ENCODE assay signal across 7 mouse cellular contexts in genomic region chr5:121601547-121602299, GRCm38 (mm10). TPM values are rescaled to one million over a fixed set of nuclear protein-coding genes. Genes with fewer than 3 reads are reported as not detected.
DNase-seq lines count a peak whose midpoint lies in the region; ATAC-seq and TF ChIP-seq lines count a peak whose summit lies in the region.

No protein-coding gene starts in this region.

- peak; percentile 75 for DNase-seq in T-cell, adult 2 months (ENCODE audit: low spot score)
- peak; percentile 89 to 90 for DNase-seq in cerebellum, adult 18-20 months
- peak; percentile 56 to 85 for DNase-seq in frontal cortex, postnatal 14 days (ENCODE audit: low spot score in 2 of 2)
- DNase-seq in hindbrain, postnatal 0 days (ENCODE audit: low spot score), result peak; percentile 92
- DNase-seq in left cerebral cortex, adult 18-20 months (ENCODE audit: low spot score in 2 of 2), result peak; percentile 90 to 95
- peak; percentile 78 to 93 for DNase-seq in spleen, adult 18-20 months

- H3K4me2 ChIP-seq in hindbrain, postnatal 0 days (ENCODE audit: low read depth, low read length), result no peak overlapping the region

- no peak overlapping the region for H3K27ac ChIP-seq in hindbrain, postnatal 0 days

- TF ChIP-seq CTCF in hindbrain, postnatal 0 days (IDR thresholded peaks at IDR 0.05; ENCODE audit: low read depth), result peak; percentile 93

- H3K4me3 ChIP-seq in hindbrain, postnatal 0 days (ENCODE audit: low read length), result no peak overlapping the region

- H3K4me1 ChIP-seq in hindbrain, postnatal 0 days (ENCODE audit: insufficient read depth, low read length), result no peaks in the 10 kb centered on the region

- 38% methylated on average over 9 of the region's 9 CpGs for WGBS in hindbrain, postnatal 0 days

- no peaks in the 10 kb centered on the region for H3K36me3 ChIP-seq in hindbrain, postnatal 0 days (ENCODE audit: insufficient read depth, low read length)

- H3K9ac ChIP-seq in hindbrain, postnatal 0 days (replicated peaks; ENCODE audit: low read length), result no peak overlapping the region

- peak; percentile 76; the same call in 1 of the 2 replicates for ATAC-seq in hindbrain, postnatal 0 days
- ATAC-seq in megakaryocyte, adult 5-6 weeks (ENCODE audit: poor library complexity, severe bottlenecking), result peak; percentile 94

- no peaks in the 10 kb centered on the region for H3K9me3 ChIP-seq in hindbrain, postnatal 0 days (ENCODE audit: low read length)

- H3K27me3 ChIP-seq in hindbrain, postnatal 0 days (ENCODE audit: insufficient read depth, low read length), result no peaks in the 10 kb centered on the region

RNA-seq across cellular contexts. Expression of gene Aldh2, which starts 8.1 kb away (rescaled TPM):
- total RNA-seq in hindbrain, postnatal 0 days (2014; rRNA removed), result 87.7 and 106 TPM in 2 replicates
- 150 and 157 TPM in 2 replicates for polyA plus RNA-seq in hindbrain, postnatal 0 days (2015; fragmentation: Nextera tagmentation; extraction: Ambion mirVana)
- 100 to 1,000 TPM; 128 to 130 TPM for total RNA-seq in left cerebral cortex, adult 18-20 months (2021)
- total RNA-seq in megakaryocyte, adult 5-6 weeks (2015), result 137 and 142 TPM in 2 replicates
- total RNA-seq in megakaryocyte, adult 5-6 weeks (2017), result 505 and 509 TPM in 2 replicates

RNA-seq across cellular contexts. Expression of gene Acad12, which starts 17.0 kb away (rescaled TPM):
- total RNA-seq in hindbrain, postnatal 0 days (2014; rRNA removed), result 1.7 and 3.7 TPM in 2 replicates
- 1.6 and 2.2 TPM in 2 replicates for polyA plus RNA-seq in hindbrain, postnatal 0 days (2015; fragmentation: Nextera tagmentation; extraction: Ambion mirVana)
- total RNA-seq in left cerebral cortex, adult 18-20 months (2021), result 1 to 10 TPM; 6.0 to 6.2 TPM
- total RNA-seq in megakaryocyte, adult 5-6 weeks (2015), result 1.1 and 5.4 TPM in 2 replicates
- total RNA-seq in megakaryocyte, adult 5-6 weeks (2017), result 2.1 and 5.5 TPM in 2 replicates

RNA-seq across cellular contexts. Expression of gene Mapkapk5, which starts 56.0 kb away (rescaled TPM):
- total RNA-seq in hindbrain, postnatal 0 days (2014; rRNA removed), result 51.0 and 57.6 TPM in 2 replicates
- polyA plus RNA-seq in hindbrain, postnatal 0 days (2015; fragmentation: Nextera tagmentation; extraction: Ambion mirVana), result 43.1 and 46.1 TPM in 2 replicates
- total RNA-seq in left cerebral cortex, adult 18-20 months (2021), result 10 to 100 TPM; 64.6 to 71.1 TPM
- total RNA-seq in megakaryocyte, adult 5-6 weeks (2015), result 105 and 106 TPM in 2 replicates
- 99.1 and 108 TPM in 2 replicates for total RNA-seq in megakaryocyte, adult 5-6 weeks (2017)

RNA-seq across cellular contexts. Expression of gene Adam1a, which starts 56.4 kb away (rescaled TPM):
- total RNA-seq in hindbrain, postnatal 0 days (2014; rRNA removed), result 8.5 and 14.4 TPM in 2 replicates
- polyA plus RNA-seq in hindbrain, postnatal 0 days (2015; fragmentation: Nextera tagmentation; extraction: Ambion mirVana), result 1.3 and 1.4 TPM in 2 replicates
- total RNA-seq in left cerebral cortex, adult 18-20 months (2021), result 10 to 100 TPM; 11.6 to 11.8 TPM
- total RNA-seq in megakaryocyte, adult 5-6 weeks (2015), result 2.1 and 3.1 TPM in 2 replicates
- total RNA-seq in megakaryocyte, adult 5-6 weeks (2017), result 2.2 and 3.1 TPM in 2 replicates

RNA-seq across cellular contexts. Expression of gene Gm42878, which starts 56.4 kb away (rescaled TPM):
- total RNA-seq in hindbrain, postnatal 0 days (2014; rRNA removed), result not detected in 2 replicates
- not detected in 2 replicates for polyA plus RNA-seq in hindbrain, postnatal 0 days (2015; fragmentation: Nextera tagmentation; extraction: Ambion mirVana)
- not detected for total RNA-seq in left cerebral cortex, adult 18-20 months (2021)
- total RNA-seq in megakaryocyte, adult 5-6 weeks (2015), result not detected in 2 replicates
- total RNA-seq in megakaryocyte, adult 5-6 weeks (2017), result not detected in 2 replicates
